Mouse (Mus musculus) liver, embryonic 18 days (tissue): Measurements from ENCODE around the gene Mup19. TPM values are rescaled to one million over a fixed set of nuclear protein-coding genes. Genes with fewer than 3 reads are reported as not detected.

Experiments
- polyA plus RNA-seq: library from polyadenylated mRNA; depleted of rRNA; stranded (reverse); fragments of >200 nt; gene quantifications from 2 replicates; pipeline ENCODE4 v1.2.3, GENCODE M21; 2012; rRNA removed

Gene Mup19
- not detected in 2 replicates for polyA plus RNA-seq

DNA sequence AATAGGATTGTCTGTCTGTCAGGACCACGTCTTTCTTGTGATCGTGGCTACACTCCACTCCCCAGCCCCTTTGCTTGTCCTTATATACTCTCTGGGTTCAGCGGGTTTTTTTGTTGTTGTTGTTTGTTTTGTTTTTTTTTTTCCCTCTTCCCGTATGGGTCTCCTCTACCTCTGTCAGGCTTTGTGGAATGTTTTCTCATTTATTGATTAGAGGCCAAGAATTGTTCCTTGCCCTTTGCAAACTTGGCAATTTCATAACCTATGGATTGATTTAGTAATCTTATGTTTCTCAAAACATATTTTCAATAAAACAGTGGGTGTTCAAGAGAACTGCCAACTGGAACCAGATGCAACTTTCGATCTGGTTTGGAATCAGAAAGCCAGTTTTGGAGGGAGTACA, at the start of gene Mup19:
Gene Mup19 (minus strand): TSS at position 101 of the 400 bp plus-strand sequence.

Other genes with a start within 250 kb of the Mup19 start
- gene Mup17, start 186.4 kb downstream of the Mup19 start, polyA plus RNA-seq = not detected in 2 replicates
- gene Mup18, start 108.1 kb downstream of the Mup19 start, polyA plus RNA-seq = not detected in 2 replicates
- not detected in 2 replicates for gene Mup5, start 53.0 kb upstream of the Mup19 start, polyA plus RNA-seq